Mouse (Mus musculus): ENCODE measurements around the gene Leprot. TPM values are rescaled to one million over a fixed set of nuclear protein-coding genes. Genes with fewer than 3 reads are reported as not detected.

Gene Leprot
- total RNA-seq, 2 experiments from 2014 or later, result 24.3 to 27.6 TPM

- intact Hi-C loops (cut with DNase I), result loop anchor here (2.0 kb wide), 1 partner anchor 343 kb away; no protein-coding TSS in a partner anchor
- DNase-seq (ENCODE audit: low spot score in 2 of 2), result no peak
These were observed 8.5 kb downstream of the Leprot start for GRCm38 (mm10) chr4:101656056-101656455.

- intact Hi-C loops (cut with DNase I), result loop anchor here (2.0 kb wide), 1 partner anchor 342 kb away; no protein-coding TSS in a partner anchor
- no peak for DNase-seq (ENCODE audit: low spot score in 2 of 2)
These were observed 9.5 kb downstream of the Leprot start for GRCm38 (mm10) chr4:101656956-101657570.

GRCm38 (mm10) chr4:101664160-101664750, 16.7 kb downstream of the Leprot start:
- intact Hi-C loops (cut with DNase I), result no loop called here
- DNase-seq (ENCODE audit: low spot score in 2 of 2), result no peak

GRCm38 (mm10) chr4:101664766-101665165, 17.2 kb downstream of the Leprot start:
- intact Hi-C loops (cut with DNase I), result no loop called here

GRCm38 (mm10) chr4:101669161-101669560, 21.6 kb downstream of the Leprot start:
- DNase-seq (ENCODE audit: low spot score in 2 of 2), result no peak
- intact Hi-C loops (cut with DNase I), result no loop called here

More at GRCm38 (mm10) chr4:101664766-101665165, 17.2 kb downstream of the Leprot start:
- no peak for DNase-seq (ENCODE audit: low spot score in 2 of 2)

- DNase-seq (ENCODE audit: low spot score in 2 of 2), result no peak
- intact Hi-C loops (cut with DNase I), result no loop called here
These were observed 22.3 kb downstream of the Leprot start for GRCm38 (mm10) chr4:101669811-101670210.

- intact Hi-C loops (cut with DNase I), result no loop called here
- no peak for DNase-seq (ENCODE audit: low spot score in 2 of 2)
These were observed 27.3 kb downstream of the Leprot start for GRCm38 (mm10) chr4:101674790-101675189.

- intact Hi-C loops (cut with DNase I), result no loop called here
- no peak for DNase-seq (ENCODE audit: low spot score in 2 of 2)
These were observed 28.2 kb downstream of the Leprot start for GRCm38 (mm10) chr4:101675726-101676125.

GRCm38 (mm10) chr4:101682620-101683019, 35.1 kb downstream of the Leprot start:
- intact Hi-C loops (cut with DNase I), result no loop called here
- DNase-seq (ENCODE audit: low spot score in 2 of 2), result no peak

GRCm38 (mm10) chr4:101683086-101683485, 35.6 kb downstream of the Leprot start:
- intact Hi-C loops (cut with DNase I), result no loop called here
- no peak for DNase-seq (ENCODE audit: low spot score in 2 of 2)

- intact Hi-C loops (cut with DNase I), result no loop called here
- no peak for DNase-seq (ENCODE audit: low spot score in 2 of 2)
These were observed 37.3 kb downstream of the Leprot start for GRCm38 (mm10) chr4:101684821-101685220.

GRCm38 (mm10) chr4:101686227-101686810, 38.8 kb downstream of the Leprot start:
- DNase-seq (ENCODE audit: low spot score in 2 of 2), result no peak

GRCm38 (mm10) chr4:101689241-101689640, 41.7 kb downstream of the Leprot start:
- intact Hi-C loops (cut with DNase I), result no loop called here
- no peak for DNase-seq (ENCODE audit: low spot score in 2 of 2)

More at GRCm38 (mm10) chr4:101686227-101686810, 38.8 kb downstream of the Leprot start:
- intact Hi-C loops (cut with DNase I), result no loop called here

- intact Hi-C loops (cut with DNase I), result no loop called here
- DNase-seq (ENCODE audit: low spot score in 2 of 2), result no peak
These were observed 42.1 kb downstream of the Leprot start for GRCm38 (mm10) chr4:101689645-101690044.

GRCm38 (mm10) chr4:101692892-101693291, 45.4 kb downstream of the Leprot start:
- DNase-seq (ENCODE audit: low spot score in 2 of 2), result peak; percentile 12 to 16
- intact Hi-C loops (cut with DNase I), result no loop called here

- intact Hi-C loops (cut with DNase I), result no loop called here
These were observed 47.0 kb downstream of the Leprot start for GRCm38 (mm10) chr4:101694529-101694928.

GRCm38 (mm10) chr4:101697236-101697635, 49.7 kb downstream of the Leprot start:
- DNase-seq (ENCODE audit: low spot score in 2 of 2), result no peak
- intact Hi-C loops (cut with DNase I), result no loop called here

More at GRCm38 (mm10) chr4:101694529-101694928, 47.0 kb downstream of the Leprot start:
- no peak for DNase-seq (ENCODE audit: low spot score in 2 of 2)

GRCm38 (mm10) chr4:101699423-101699822, 51.9 kb downstream of the Leprot start:
- no peak for DNase-seq (ENCODE audit: low spot score in 2 of 2)
- intact Hi-C loops (cut with DNase I), result no loop called here

GRCm38 (mm10) chr4:101700892-101701640, 53.5 kb downstream of the Leprot start:
- intact Hi-C loops (cut with DNase I), result no loop called here
- DNase-seq (ENCODE audit: low spot score in 2 of 2), result no peak

GRCm38 (mm10) chr4:101705325-101705724, 57.8 kb downstream of the Leprot start:
- DNase-seq (ENCODE audit: low spot score in 2 of 2), result no peak
- intact Hi-C loops (cut with DNase I), result no loop called here

Measured in left cerebral cortex, postnatal 36 days (tissue).